Mouse (Mus musculus): ENCODE results near the gene Six4. TPM values are rescaled to one million over a fixed set of nuclear protein-coding genes. Genes with fewer than 3 reads are reported as not detected.

Gene Six4
- polyA plus RNA-seq, 1 experiment: 0.08 TPM

- Histone ChIP-seq H3K27me3 (ENCODE audit: control insufficient read depth, insufficient read depth, low read length) (no peaks in the 10 kb centered on the region), H3K4me1 (ENCODE audit: control insufficient read depth, insufficient read depth, insufficient read length, low read length) (no peaks in the 10 kb centered on the region), H3K4me3 (ENCODE audit: low read depth, low read length) (no peak overlapping the region), H3K36me3 (ENCODE audit: control insufficient read depth, insufficient read depth, low read length) (no peaks in the 10 kb centered on the region), H3K27ac (ENCODE audit: insufficient read depth, low read depth, low read length) (no peak overlapping the region)
- 75% methylated on average over 4 of the region's 4 CpGs for WGBS
- no peak for TF ChIP-seq CTCF (IDR thresholded peaks at IDR 0.05; ENCODE audit: extremely low read depth, insufficient read length, insufficient replicate concordance, low read depth, low read length)
- no peak for TF ChIP-seq POLR2A (IDR thresholded peaks at IDR 0.05; ENCODE audit: low read depth, low read length)
Measured at GRCm38 (mm10) chr12:73125250-73125649, 12.0 kb upstream of the Six4 start.

GRCm38 (mm10) chr12:73123093-73124041, 10.1 kb upstream of the Six4 start, which contains the start of gene Mnat1:
TSS of gene Mnat1 (plus strand) at chr12:73123717.
- Histone ChIP-seq H3K27me3 (ENCODE audit: control insufficient read depth, insufficient read depth, low read length) (no peaks in the 10 kb centered on the region), H3K4me3 (ENCODE audit: low read depth, low read length) (peak within 1 kb of the TSS; percentile 90), H3K36me3 (ENCODE audit: control insufficient read depth, insufficient read depth, low read length) (no peaks in the 10 kb centered on the region), H3K4me1 (ENCODE audit: control insufficient read depth, insufficient read depth, insufficient read length, low read length) (no peaks in the 10 kb centered on the region), H3K27ac (ENCODE audit: insufficient read depth, low read depth, low read length) (no peak within 1 kb of the TSS)
- no peak for TF ChIP-seq CTCF (IDR thresholded peaks at IDR 0.05; ENCODE audit: extremely low read depth, insufficient read length, insufficient replicate concordance, low read depth, low read length)
- peak; percentile 7; the same call in 1 of the 2 replicates for TF ChIP-seq POLR2A (IDR thresholded peaks at IDR 0.05; ENCODE audit: low read depth, low read length)
- under 1% methylated on average over 23 of the region's 23 CpGs for WGBS

GRCm38 (mm10) chr12:73112326-73113087, 749 bp downstream of the Six4 start:
- H3K36me3 ChIP-seq (ENCODE audit: control insufficient read depth, insufficient read depth, low read length): no peaks in the 10 kb centered on the region
- TF ChIP-seq CTCF (IDR thresholded peaks at IDR 0.05; ENCODE audit: extremely low read depth, insufficient read length, insufficient replicate concordance, low read depth, low read length): no peak
- TF ChIP-seq POLR2A (IDR thresholded peaks at IDR 0.05; ENCODE audit: low read depth, low read length): no peak
- H3K4me3 ChIP-seq (ENCODE audit: low read depth, low read length): peak overlapping the region; percentile 53
- H3K27ac ChIP-seq (ENCODE audit: insufficient read depth, low read depth, low read length): no peak overlapping the region
- peaks cover 42% of the 10 kb centered on the region for H3K27me3 ChIP-seq (ENCODE audit: control insufficient read depth, insufficient read depth, low read length)
- 1% methylated on average over 70 of the region's 71 CpGs for WGBS
- H3K4me1 ChIP-seq (ENCODE audit: control insufficient read depth, insufficient read depth, insufficient read length, low read length): peaks cover 13% of the 10 kb centered on the region

- Histone ChIP-seq H3K27ac (ENCODE audit: insufficient read depth, low read depth, low read length) (no peak overlapping the region), H3K4me3 (ENCODE audit: low read depth, low read length) (peak overlapping the region; percentile 53), H3K36me3 (ENCODE audit: control insufficient read depth, insufficient read depth, low read length) (no peaks in the 10 kb centered on the region), H3K4me1 (ENCODE audit: control insufficient read depth, insufficient read depth, insufficient read length, low read length) (peaks cover 13% of the 10 kb centered on the region), H3K27me3 (ENCODE audit: control insufficient read depth, insufficient read depth, low read length) (peaks cover 42% of the 10 kb centered on the region)
- TF ChIP-seq CTCF (IDR thresholded peaks at IDR 0.05; ENCODE audit: extremely low read depth, insufficient read length, insufficient replicate concordance, low read depth, low read length) (no peak), POLR2A (IDR thresholded peaks at IDR 0.05; ENCODE audit: low read depth, low read length) (no peak)
- under 1% methylated on average over 44 of the region's 44 CpGs for WGBS
Measured at GRCm38 (mm10) chr12:73111561-73112325, 1.5 kb downstream of the Six4 start.

GRCm38 (mm10) chr12:73110431-73111111, 2.7 kb downstream of the Six4 start:
- peak overlapping the region; percentile 15; the same call in 1 of the 2 replicates for H3K4me3 ChIP-seq (ENCODE audit: low read depth, low read length)
- WGBS: 8% methylated on average over 23 of the region's 23 CpGs
- H3K27ac ChIP-seq (ENCODE audit: insufficient read depth, low read depth, low read length): no peak overlapping the region
- H3K36me3 ChIP-seq (ENCODE audit: control insufficient read depth, insufficient read depth, low read length): no peaks in the 10 kb centered on the region
- peaks cover 42% of the 10 kb centered on the region for H3K27me3 ChIP-seq (ENCODE audit: control insufficient read depth, insufficient read depth, low read length)
- peaks cover 13% of the 10 kb centered on the region for H3K4me1 ChIP-seq (ENCODE audit: control insufficient read depth, insufficient read depth, insufficient read length, low read length)
- TF ChIP-seq CTCF (IDR thresholded peaks at IDR 0.05; ENCODE audit: extremely low read depth, insufficient read length, insufficient replicate concordance, low read depth, low read length) (no peak), POLR2A (IDR thresholded peaks at IDR 0.05; ENCODE audit: low read depth, low read length) (no peak)

GRCm38 (mm10) chr12:73107821-73108220, 5.4 kb downstream of the Six4 start:
- Histone ChIP-seq H3K4me1 (ENCODE audit: control insufficient read depth, insufficient read depth, insufficient read length, low read length) (peaks cover 13% of the 10 kb centered on the region), H3K36me3 (ENCODE audit: control insufficient read depth, insufficient read depth, low read length) (no peaks in the 10 kb centered on the region), H3K27me3 (ENCODE audit: control insufficient read depth, insufficient read depth, low read length) (peaks cover 30% of the 10 kb centered on the region), H3K4me3 (ENCODE audit: low read depth, low read length) (no peak overlapping the region), H3K27ac (ENCODE audit: insufficient read depth, low read depth, low read length) (no peak overlapping the region)
- 71% methylated on average over 2 of the region's 2 CpGs for WGBS
- no peak for TF ChIP-seq POLR2A (IDR thresholded peaks at IDR 0.05; ENCODE audit: low read depth, low read length)
- TF ChIP-seq CTCF (IDR thresholded peaks at IDR 0.05; ENCODE audit: extremely low read depth, insufficient read length, insufficient replicate concordance, low read depth, low read length): no peak

Data from small intestine, adult 2 months (tissue).